Mouse (Mus musculus): Measurements from ENCODE around the gene Gm5286.
"Not testable (repeated sequence)": the region's sequence is repeated elsewhere in the genome, so short reads cannot be mapped to it uniquely, and the experiment has no call there.

Gene Gm5286

DNA sequence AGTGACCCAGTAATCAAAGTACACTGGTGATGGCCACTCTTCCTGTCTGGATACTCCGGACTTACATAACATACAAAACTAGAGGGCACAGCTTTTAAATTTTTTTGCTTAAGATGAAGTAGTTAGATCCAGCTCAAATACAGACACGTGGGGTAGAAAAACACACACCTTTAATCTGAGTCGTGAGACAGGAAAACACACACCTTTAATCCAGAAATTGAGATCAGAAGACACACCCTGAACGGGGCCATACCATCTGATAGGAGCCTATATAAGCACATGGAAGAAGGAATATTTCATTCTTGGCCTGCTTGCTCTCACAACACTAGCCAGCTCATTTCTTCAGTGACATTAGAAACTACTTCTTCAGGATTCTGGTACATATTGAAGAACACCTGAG is at the start of gene Gm5286:
Gene Gm5286 (plus strand): TSS at position 301 of the 400 bp plus-strand sequence.
- not testable (repeated sequence) for DNase-seq

DNA sequence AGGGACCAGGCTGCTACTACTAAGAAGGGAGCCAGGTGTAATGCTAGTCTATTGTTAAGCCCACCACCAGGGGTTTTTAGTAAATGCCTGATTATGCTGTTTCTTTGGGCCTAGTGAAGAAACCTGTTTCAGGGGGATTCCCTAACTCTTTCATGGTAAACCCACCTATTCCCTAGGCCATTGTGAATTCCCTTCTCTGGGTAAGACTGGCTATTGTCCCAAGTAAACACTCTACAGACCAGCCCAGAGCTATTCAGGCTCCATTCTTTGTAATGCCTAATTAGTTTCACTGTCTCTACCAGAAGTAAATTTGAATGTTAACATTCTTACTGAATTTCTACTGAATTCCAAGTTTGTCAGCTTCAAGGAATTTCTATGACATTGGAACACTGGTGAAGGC is 29.2 kb upstream of the Gm5286 start:
- DNase-seq, result not testable (repeated sequence)

DNA sequence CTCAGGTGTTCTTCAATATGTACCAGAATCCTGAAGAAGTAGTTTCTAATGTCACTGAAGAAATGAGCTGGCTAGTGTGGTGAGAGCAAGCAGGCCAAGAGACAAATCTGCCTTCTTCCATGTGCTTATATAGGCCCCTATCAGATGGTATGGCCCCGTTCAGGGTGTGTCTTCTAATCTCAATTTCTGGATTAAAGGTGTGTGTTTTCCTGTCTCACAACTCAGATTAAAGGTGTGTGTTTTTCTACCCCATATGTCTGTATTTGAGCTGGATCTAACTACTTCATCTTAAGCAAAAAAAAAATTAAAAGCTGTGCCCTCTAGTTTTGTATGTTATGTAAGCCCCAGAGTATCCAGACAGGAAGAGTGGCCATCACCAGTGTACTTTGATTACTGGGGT is 18.4 kb upstream of the Gm5286 start, which contains the start of gene Gm10696:
Gene Gm10696 (minus strand): TSS at position 101 of the 400 bp plus-strand sequence.
- DNase-seq, result not testable (repeated sequence)
